Mouse (Mus musculus): Measurements from ENCODE around the gene Hhat. TPM values are rescaled to one million over a fixed set of nuclear protein-coding genes. Genes with fewer than 3 reads are reported as not detected.

Gene Hhat
- polyA plus RNA-seq (2014; fragmentation: Nextera tagmentation; extraction: Ambion mirVana) = 3.5 and 3.8 TPM in 2 replicates

- DNase-seq (ENCODE audit: low spot score) (peak; percentile 69), ATAC-seq (peak; percentile 87)
- Histone ChIP-seq H3K4me3 (ENCODE audit: low read depth, low read length) (peak within 1 kb of the TSS; percentile 63), H3K9ac (ENCODE audit: low read length) (peak within 1 kb of the TSS; percentile 97), H3K4me1 (ENCODE audit: control insufficient read depth, insufficient read depth, low read length) (peaks cover 8% of the 10 kb centered on the region), H3K36me3 (ENCODE audit: control insufficient read depth, insufficient read depth, low read length) (no peaks in the 10 kb centered on the region), H3K9me3 (replicated peaks; ENCODE audit: control insufficient read depth, low read length) (no peaks in the 10 kb centered on the region), H3K4me2 (ENCODE audit: low read length) (peak within 1 kb of the TSS; percentile 99), H3K27me3 (replicated peaks; ENCODE audit: control insufficient read depth, insufficient read depth, low read length) (no peaks in the 10 kb centered on the region), H3K27ac (ENCODE audit: low read depth, low read length) (peak within 1 kb of the TSS; percentile 84)
- WGBS = 2% methylated on average over 70 of the region's 70 CpGs
These were observed at the start of gene Hhat for GRCm38 (mm10) chr1:192770495-192771331. Hhat (minus strand) TSS chr1:192771223.

DNA sequence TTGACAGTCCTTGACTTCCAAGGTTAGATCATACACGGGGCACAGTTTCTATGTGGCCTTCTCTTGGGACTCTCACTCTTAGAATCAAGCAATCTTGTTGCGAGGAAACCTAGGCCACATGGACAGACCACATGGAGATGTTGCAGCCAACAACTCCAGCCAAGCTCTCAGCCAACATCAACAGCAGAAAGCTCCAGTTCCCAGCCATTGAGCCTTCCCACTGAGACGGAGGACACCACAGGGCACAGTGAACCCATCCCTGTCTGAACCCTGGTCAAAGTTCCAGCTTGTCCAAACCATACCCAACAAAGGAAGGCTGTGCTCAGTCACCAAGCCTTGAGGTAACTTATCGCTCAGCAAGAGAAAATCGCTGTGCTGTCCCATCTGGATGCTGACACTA, 47.3 kb upstream of the Hhat start:
- WGBS = 89% methylated on average over 5 of the region's 5 CpGs
- no peak for ATAC-seq

GRCm38 (mm10) chr1:192815789-192816188, 44.8 kb upstream of the Hhat start:
- no peaks in the 10 kb centered on the region for H3K4me1 ChIP-seq (ENCODE audit: control insufficient read depth, insufficient read depth, low read length)
- no peak for ATAC-seq
- no peak overlapping the region for H3K4me2 ChIP-seq (ENCODE audit: low read length)
- H3K9ac ChIP-seq (ENCODE audit: low read length) = no peak overlapping the region
- no peaks in the 10 kb centered on the region for H3K27me3 ChIP-seq (replicated peaks; ENCODE audit: control insufficient read depth, insufficient read depth, low read length)
- no peak overlapping the region for H3K4me3 ChIP-seq (ENCODE audit: low read depth, low read length)
- H3K36me3 ChIP-seq (ENCODE audit: control insufficient read depth, insufficient read depth, low read length) = no peaks in the 10 kb centered on the region
- DNase-seq (ENCODE audit: low spot score) = no peak
- 57% methylated on average over 2 of the region's 2 CpGs for WGBS
- no peaks in the 10 kb centered on the region for H3K9me3 ChIP-seq (replicated peaks; ENCODE audit: control insufficient read depth, low read length)
- no peak overlapping the region for H3K27ac ChIP-seq (ENCODE audit: low read depth, low read length)

More for the DNA sequence above, 47.3 kb upstream of the Hhat start:
- Histone ChIP-seq H3K4me2 (ENCODE audit: low read length) (no peak overlapping the region), H3K4me3 (ENCODE audit: low read depth, low read length) (no peak overlapping the region), H3K27me3 (replicated peaks; ENCODE audit: control insufficient read depth, insufficient read depth, low read length) (no peaks in the 10 kb centered on the region), H3K4me1 (ENCODE audit: control insufficient read depth, insufficient read depth, low read length) (peaks cover 11% of the 10 kb centered on the region), H3K27ac (ENCODE audit: low read depth, low read length) (no peak overlapping the region), H3K9ac (ENCODE audit: low read length) (no peak overlapping the region), H3K36me3 (ENCODE audit: control insufficient read depth, insufficient read depth, low read length) (no peaks in the 10 kb centered on the region), H3K9me3 (replicated peaks; ENCODE audit: control insufficient read depth, low read length) (no peaks in the 10 kb centered on the region)
- DNase-seq (ENCODE audit: low spot score) = no peak

DNA sequence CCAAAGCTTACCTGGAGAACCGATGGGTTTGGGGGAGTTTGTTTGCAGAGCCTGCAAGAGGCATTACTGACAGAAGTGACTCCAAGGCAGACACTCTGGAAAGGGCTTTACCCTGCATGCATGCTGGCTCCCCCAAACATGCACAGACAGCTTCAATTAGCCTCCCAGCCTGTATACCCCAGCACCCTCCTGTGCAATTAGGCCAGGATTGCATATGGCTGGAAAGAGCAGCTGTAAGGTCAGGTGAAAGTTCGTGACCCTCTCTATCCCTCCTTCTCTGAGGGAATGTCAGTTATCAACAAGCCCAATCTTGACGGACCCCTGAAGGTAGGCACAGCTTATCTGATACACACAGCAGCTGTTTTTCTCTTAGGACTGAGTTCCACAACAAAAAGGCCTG, 43.7 kb upstream of the Hhat start:
- Histone ChIP-seq H3K4me2 (ENCODE audit: low read length) (no peak overlapping the region), H3K27me3 (replicated peaks; ENCODE audit: control insufficient read depth, insufficient read depth, low read length) (no peaks in the 10 kb centered on the region), H3K4me1 (ENCODE audit: control insufficient read depth, insufficient read depth, low read length) (no peaks in the 10 kb centered on the region), H3K4me3 (ENCODE audit: low read depth, low read length) (no peak overlapping the region), H3K9me3 (replicated peaks; ENCODE audit: control insufficient read depth, low read length) (no peaks in the 10 kb centered on the region), H3K36me3 (ENCODE audit: control insufficient read depth, insufficient read depth, low read length) (no peaks in the 10 kb centered on the region), H3K27ac (ENCODE audit: low read depth, low read length) (no peak overlapping the region), H3K9ac (ENCODE audit: low read length) (no peak overlapping the region)
- WGBS = 21% methylated on average over 3 of the region's 3 CpGs
- ATAC-seq = no peak
- no peak for DNase-seq (ENCODE audit: low spot score)

- no peak for ATAC-seq
- Histone ChIP-seq H3K27ac (ENCODE audit: low read depth, low read length) (no peak overlapping the region), H3K4me2 (ENCODE audit: low read length) (no peak overlapping the region), H3K9ac (ENCODE audit: low read length) (no peak overlapping the region), H3K4me1 (ENCODE audit: control insufficient read depth, insufficient read depth, low read length) (no peaks in the 10 kb centered on the region), H3K27me3 (replicated peaks; ENCODE audit: control insufficient read depth, insufficient read depth, low read length) (no peaks in the 10 kb centered on the region), H3K9me3 (replicated peaks; ENCODE audit: control insufficient read depth, low read length) (no peaks in the 10 kb centered on the region), H3K36me3 (ENCODE audit: control insufficient read depth, insufficient read depth, low read length) (no peaks in the 10 kb centered on the region), H3K4me3 (ENCODE audit: low read depth, low read length) (no peak overlapping the region)
- 92% methylated on average over 9 of the region's 9 CpGs for WGBS
- DNase-seq (ENCODE audit: low spot score) = no peak
These were observed 41.7 kb upstream of the Hhat start for GRCm38 (mm10) chr1:192812758-192813157.

GRCm38 (mm10) chr1:192812290-192812689, 41.3 kb upstream of the Hhat start:
- Histone ChIP-seq H3K9ac (ENCODE audit: low read length) (no peak overlapping the region), H3K36me3 (ENCODE audit: control insufficient read depth, insufficient read depth, low read length) (no peaks in the 10 kb centered on the region), H3K4me3 (ENCODE audit: low read depth, low read length) (no peak overlapping the region), H3K27me3 (replicated peaks; ENCODE audit: control insufficient read depth, insufficient read depth, low read length) (no peaks in the 10 kb centered on the region), H3K4me1 (ENCODE audit: control insufficient read depth, insufficient read depth, low read length) (no peaks in the 10 kb centered on the region), H3K27ac (ENCODE audit: low read depth, low read length) (no peak overlapping the region), H3K4me2 (ENCODE audit: low read length) (no peak overlapping the region), H3K9me3 (replicated peaks; ENCODE audit: control insufficient read depth, low read length) (no peaks in the 10 kb centered on the region)
- DNase-seq (ENCODE audit: low spot score) = no peak
- no peak for ATAC-seq
- 97% methylated on average over 5 of the region's 5 CpGs for WGBS

- Histone ChIP-seq H3K4me1 (ENCODE audit: control insufficient read depth, insufficient read depth, low read length) (no peaks in the 10 kb centered on the region), H3K4me2 (ENCODE audit: low read length) (no peak overlapping the region), H3K9me3 (replicated peaks; ENCODE audit: control insufficient read depth, low read length) (no peaks in the 10 kb centered on the region), H3K27me3 (replicated peaks; ENCODE audit: control insufficient read depth, insufficient read depth, low read length) (no peaks in the 10 kb centered on the region), H3K36me3 (ENCODE audit: control insufficient read depth, insufficient read depth, low read length) (no peaks in the 10 kb centered on the region), H3K27ac (ENCODE audit: low read depth, low read length) (no peak overlapping the region), H3K4me3 (ENCODE audit: low read depth, low read length) (no peak overlapping the region), H3K9ac (ENCODE audit: low read length) (no peak overlapping the region)
- WGBS = 49% methylated on average over 10 of the region's 10 CpGs
- ATAC-seq = no peak
- DNase-seq (ENCODE audit: low spot score) = no peak
These were observed 35.4 kb upstream of the Hhat start for GRCm38 (mm10) chr1:192806168-192807157.

GRCm38 (mm10) chr1:192800338-192800737, 29.3 kb upstream of the Hhat start:
- Histone ChIP-seq H3K4me3 (ENCODE audit: low read depth, low read length) (no peak overlapping the region), H3K4me1 (ENCODE audit: control insufficient read depth, insufficient read depth, low read length) (peaks cover 8% of the 10 kb centered on the region), H3K9me3 (replicated peaks; ENCODE audit: control insufficient read depth, low read length) (no peaks in the 10 kb centered on the region), H3K27ac (ENCODE audit: low read depth, low read length) (no peak overlapping the region), H3K4me2 (ENCODE audit: low read length) (no peak overlapping the region), H3K36me3 (ENCODE audit: control insufficient read depth, insufficient read depth, low read length) (no peaks in the 10 kb centered on the region), H3K27me3 (replicated peaks; ENCODE audit: control insufficient read depth, insufficient read depth, low read length) (no peaks in the 10 kb centered on the region), H3K9ac (ENCODE audit: low read length) (no peak overlapping the region)
- no peak for DNase-seq (ENCODE audit: low spot score)
- WGBS = 90% methylated on average over 8 of the region's 8 CpGs
- ATAC-seq = no peak

Data from forebrain, embryonic 14.5 days (tissue).